Mouse (Mus musculus) megakaryocyte, embryonic 14.5 days (primary cell): ENCODE results near the gene Ccdc85b.

ENCODE experiments used
- FLI1 ChIP-seq: IDR thresholded peaks from 2 replicates; pipeline ENCODE4 v1.6.1; 2012; ENCODE audit warnings: low read length, inconsistent platforms, mixed read lengths
- GATA1 ChIP-seq: IDR thresholded peaks from 3 replicates; pipeline ENCODE4 v1.6.1; 2012; ENCODE audit warnings: mixed read lengths, low read length, inconsistent platforms, borderline replicate concordance

DNA sequence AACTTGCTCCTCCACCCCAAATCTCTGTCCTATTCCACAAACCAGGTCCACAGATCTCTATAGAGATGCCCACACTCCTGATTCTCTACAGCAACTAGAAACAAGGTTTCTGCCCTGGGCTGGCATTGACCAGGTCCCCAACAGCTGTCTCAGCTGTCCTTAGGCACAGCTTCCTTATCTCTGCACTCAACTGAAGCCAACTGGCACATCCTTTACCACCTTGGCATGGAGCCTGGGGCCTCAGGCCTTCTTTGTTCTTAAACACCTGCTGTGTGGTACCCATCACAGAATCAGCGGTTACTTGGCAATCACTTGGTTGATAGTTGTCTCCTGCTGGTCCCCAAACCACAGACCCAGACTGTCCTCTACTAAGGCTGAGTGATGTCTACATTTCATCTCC is 27.3 kb downstream of the Ccdc85b start:
- TF ChIP-seq GATA1 (no peak), FLI1 (no peak)
